Mouse (Mus musculus) intestine, embryonic 16.5 days (tissue): ENCODE results near the gene 4930469K13Rik. TPM values are rescaled to one million over a fixed set of nuclear protein-coding genes. Genes with fewer than 3 reads are reported as not detected.

Experiments used
- ATAC-seq: fragments of 200-750 bp; cut with Nextera tagmentation; 2 replicates; pipeline ENCODE4 v1.8.0; 2017; ENCODE audit warnings: moderate TSS enrichment, moderate library complexity
- H3K27ac ChIP-seq: fragments of 300-500 bp; sonication (generic); 2 replicates; pipeline ENCODE4 v1.5.1; 2014; ENCODE audit warnings: mild to moderate bottlenecking, low read length
- H3K27me3 ChIP-seq: fragments of 300-500 bp; sonication (generic); replicated peaks from 2 replicates; pipeline ENCODE4 v1.6.1; 2014; ENCODE audit warnings: low read length, control low read depth, mixed read lengths; ENCODE audit not compliant: control insufficient read depth, insufficient read depth
- H3K36me3 ChIP-seq: fragments of 300-500 bp; sonication (generic); 2 replicates; pipeline ENCODE4 v1.6.1; 2014; ENCODE audit warnings: low read length, control low read depth; ENCODE audit not compliant: control insufficient read depth, insufficient read depth
- H3K4me1 ChIP-seq: fragments of 300-500 bp; sonication (generic); 2 replicates; pipeline ENCODE4 v1.6.1; 2014; ENCODE audit warnings: low read length, control low read depth, mixed read lengths; ENCODE audit not compliant: control insufficient read depth, insufficient read depth
- H3K4me2 ChIP-seq: fragments of 300-500 bp; sonication (generic); 2 replicates; pipeline ENCODE4 v1.6.1; 2014; ENCODE audit warnings: low read depth, low read length, control low read depth
- H3K4me3 ChIP-seq: fragments of 300-500 bp; sonication (generic); 2 replicates; pipeline ENCODE4 v1.5.1; 2014; ENCODE audit warnings: mild to moderate bottlenecking, low read length
- H3K9ac ChIP-seq: fragments of 300-500 bp; sonication (generic); 2 replicates; pipeline ENCODE4 v1.6.1; 2014; ENCODE audit warnings: low read depth, low read length
- H3K9me3 ChIP-seq: fragments of 300-500 bp; sonication (generic); 2 replicates; pipeline ENCODE4 v1.6.1; 2016; ENCODE audit warnings: low read length, control low read depth; ENCODE audit not compliant: control insufficient read depth
- WGBS: fragments of 180-500 bp; shearing (Covaris S2); extraction: QIAGEN DNeasy Blood & Tissue Kit; methylation state at CpG from one replicate; pipeline ENCODE4 v1.1.7; 2014; 5-methylcytosine and 5-hydroxymethylcytosine counted together
- polyA plus RNA-seq: library from polyadenylated mRNA; unstranded; fragments of >200 nt; fragmentation: Nextera tagmentation; extraction: Ambion mirVana; gene quantifications from 2 replicates; pipeline ENCODE4 v1.2.1, GENCODE M21; 2015

4930469K13Rik gene
- polyA plus RNA-seq, 1 experiment from 2014 or later: 0.68 TPM

DNA sequence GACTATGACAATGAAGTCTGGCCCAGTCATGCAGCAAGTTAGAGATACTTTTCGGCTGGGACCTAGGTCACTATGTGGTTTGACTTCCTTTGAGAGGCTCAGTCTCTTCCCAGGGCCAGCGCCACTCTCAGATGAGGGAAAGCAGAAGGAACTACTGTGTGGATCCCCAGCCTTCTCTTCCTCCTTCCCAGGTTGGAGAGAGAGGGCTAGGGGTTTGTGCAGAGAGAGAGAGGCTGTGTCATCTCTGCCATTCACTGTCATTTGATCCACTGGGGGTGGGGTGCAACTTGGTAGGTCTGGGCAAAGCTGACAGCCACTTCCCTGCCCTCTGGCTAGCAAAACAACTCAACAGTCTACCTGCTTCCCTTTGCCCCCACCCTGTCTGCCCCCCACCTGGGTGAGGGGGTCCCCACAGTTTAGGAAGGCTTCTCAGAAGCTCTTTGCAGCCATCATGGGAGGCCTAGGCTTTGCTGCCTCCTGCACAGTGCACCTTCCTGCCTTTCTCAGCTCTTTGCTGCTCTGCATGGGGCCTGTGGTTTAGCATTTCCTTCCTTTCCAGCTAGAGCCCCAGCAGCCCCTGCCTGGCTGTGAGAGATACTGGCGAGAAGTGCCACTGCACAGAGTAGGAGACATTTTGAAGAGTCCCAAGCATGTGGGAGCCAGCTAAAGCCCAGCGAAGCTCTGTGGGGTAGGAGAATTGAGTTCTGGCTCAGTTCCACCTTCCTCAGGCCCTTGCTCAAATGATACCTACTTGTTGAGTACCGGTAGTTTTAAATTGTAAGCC lies 34.5 kb downstream of the 4930469K13Rik start:
- no peak overlapping the region for H3K9ac ChIP-seq
- no peak overlapping the region for H3K27ac ChIP-seq
- no peaks in the 10 kb centered on the region for H3K36me3 ChIP-seq
- no peaks in the 10 kb centered on the region for H3K27me3 ChIP-seq
- no peak overlapping the region for H3K4me2 ChIP-seq
- no peak for ATAC-seq
- 62% methylated on average over 5 of the region's 5 CpGs for WGBS
- H3K4me1 ChIP-seq: no peaks in the 10 kb centered on the region
- no peaks in the 10 kb centered on the region for H3K9me3 ChIP-seq
- H3K4me3 ChIP-seq: no peak overlapping the region

DNA sequence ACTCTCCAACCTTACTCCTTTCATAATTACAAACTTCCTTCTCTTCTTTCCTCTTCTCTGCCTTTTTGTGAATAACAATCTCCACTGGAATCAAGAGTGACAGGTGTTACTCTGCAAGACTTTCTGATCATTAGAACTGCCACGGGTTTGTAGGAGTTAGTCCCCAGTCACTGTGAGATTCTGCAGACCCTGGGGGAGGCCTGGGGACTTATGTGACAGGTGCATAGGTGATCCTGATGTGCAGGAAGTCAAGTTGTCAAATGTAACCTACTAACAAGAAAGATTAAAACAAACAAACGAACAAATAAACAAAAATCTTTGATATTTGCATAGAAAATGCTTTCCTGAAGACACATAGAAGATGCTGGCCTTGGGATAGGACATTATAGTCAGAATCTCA lies 35.1 kb downstream of the 4930469K13Rik start:
- no peaks in the 10 kb centered on the region for H3K27me3 ChIP-seq
- WGBS: 67% methylated on average over 2 of the region's 2 CpGs
- H3K4me1 ChIP-seq: no peaks in the 10 kb centered on the region
- no peaks in the 10 kb centered on the region for H3K9me3 ChIP-seq
- H3K36me3 ChIP-seq: no peaks in the 10 kb centered on the region
- H3K27ac ChIP-seq: no peak overlapping the region
- ATAC-seq: no peak
- no peak overlapping the region for H3K9ac ChIP-seq
- H3K4me2 ChIP-seq: no peak overlapping the region
- no peak overlapping the region for H3K4me3 ChIP-seq

DNA sequence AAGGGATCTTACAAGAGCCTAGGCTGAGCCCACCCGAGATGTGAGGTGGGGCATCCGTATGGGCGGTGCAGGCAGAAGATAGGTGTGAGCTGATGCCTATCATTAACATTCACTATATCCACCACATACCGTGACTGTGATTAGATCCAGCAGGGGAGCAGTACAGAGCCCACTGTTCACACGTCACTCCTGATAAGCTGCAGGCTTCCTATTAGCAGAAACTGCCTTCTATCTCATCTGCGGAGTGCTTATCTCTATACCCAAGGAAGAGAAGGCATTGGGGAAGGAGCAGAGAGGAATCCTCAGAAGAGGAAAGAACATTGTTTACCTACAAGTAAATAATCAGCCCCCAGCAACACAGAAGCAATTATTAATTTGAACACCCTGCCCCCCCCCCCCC lies 36.6 kb downstream of the 4930469K13Rik start:
- 43% methylated on average over 6 of the region's 6 CpGs for WGBS

DNA sequence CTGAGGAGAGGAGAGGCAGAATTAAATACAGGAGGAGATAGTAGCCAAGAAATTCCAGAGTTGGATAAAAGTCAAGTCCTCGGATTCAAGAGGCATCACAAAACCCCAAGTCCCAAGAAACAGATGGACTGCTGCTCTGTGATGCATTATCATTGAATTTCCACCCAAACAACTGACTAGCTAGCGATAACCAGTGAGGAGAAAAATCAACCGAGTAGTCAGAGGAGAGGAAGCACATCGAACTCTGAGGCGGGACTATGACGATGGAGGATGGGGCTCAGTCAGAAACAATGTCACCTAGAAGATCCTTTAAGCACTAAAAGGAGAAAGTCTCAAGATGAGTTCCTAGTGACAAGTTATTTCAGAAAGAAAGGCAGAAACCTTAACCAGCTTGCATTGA lies 39.4 kb downstream of the 4930469K13Rik start:
- Histone ChIP-seq H3K9ac (no peak overlapping the region), H3K36me3 (no peaks in the 10 kb centered on the region), H3K9me3 (no peaks in the 10 kb centered on the region), H3K4me1 (no peaks in the 10 kb centered on the region), H3K4me3 (no peak overlapping the region), H3K27ac (no peak overlapping the region), H3K27me3 (no peaks in the 10 kb centered on the region), H3K4me2 (no peak overlapping the region)
- 85% methylated on average over 6 of the region's 6 CpGs for WGBS
- no peak for ATAC-seq

More for the DNA sequence above, 36.6 kb downstream of the 4930469K13Rik start:
- Histone ChIP-seq H3K4me1 (no peaks in the 10 kb centered on the region), H3K9me3 (no peaks in the 10 kb centered on the region), H3K27me3 (no peaks in the 10 kb centered on the region), H3K4me2 (no peak overlapping the region), H3K9ac (no peak overlapping the region), H3K27ac (no peak overlapping the region), H3K36me3 (no peaks in the 10 kb centered on the region), H3K4me3 (no peak overlapping the region)
- no peak for ATAC-seq

DNA sequence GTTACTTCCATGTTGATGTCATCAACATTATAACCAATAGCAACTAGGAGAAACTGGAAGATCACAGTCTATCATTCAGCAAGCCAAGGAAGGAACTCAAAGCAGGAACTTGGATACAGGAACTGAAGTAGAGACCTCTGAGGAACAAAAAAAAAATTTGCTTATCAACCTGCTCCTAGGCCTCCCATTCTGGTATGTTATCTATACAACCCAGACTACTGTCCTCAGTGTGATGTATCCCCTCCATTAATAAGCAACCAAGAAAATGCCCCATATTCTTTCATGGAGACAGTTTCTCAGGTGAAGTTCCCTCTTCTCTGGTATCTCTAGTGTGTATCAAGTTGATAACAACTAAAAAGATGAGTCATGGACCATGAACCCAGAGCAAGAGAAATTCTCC lies 40.0 kb downstream of the 4930469K13Rik start:
- Histone ChIP-seq H3K27me3 (no peaks in the 10 kb centered on the region), H3K36me3 (no peaks in the 10 kb centered on the region), H3K9ac (no peak overlapping the region), H3K9me3 (no peaks in the 10 kb centered on the region), H3K4me1 (no peaks in the 10 kb centered on the region), H3K27ac (no peak overlapping the region), H3K4me3 (no peak overlapping the region), H3K4me2 (no peak overlapping the region)
- no peak for ATAC-seq

DNA sequence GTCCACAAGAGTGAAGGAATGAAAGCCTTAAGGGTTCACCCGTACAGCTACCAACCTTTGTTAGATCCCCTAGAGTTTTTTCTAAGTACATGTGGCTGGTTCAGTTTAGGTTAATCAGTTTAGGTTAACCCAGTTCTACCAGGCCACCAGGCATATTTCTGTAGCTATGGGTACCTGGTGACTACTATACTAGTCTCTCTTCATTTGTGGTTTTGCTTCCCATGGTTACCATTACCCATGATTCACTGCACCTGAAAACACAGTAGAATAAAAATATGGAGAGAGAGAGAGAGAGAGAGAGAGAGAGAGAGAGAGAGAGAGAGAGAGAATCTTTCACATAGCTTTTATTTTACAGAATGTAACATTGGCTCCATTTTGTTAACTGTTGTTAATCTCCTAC lies 41.6 kb downstream of the 4930469K13Rik start:
- Histone ChIP-seq H3K4me2 (no peak overlapping the region), H3K36me3 (no peaks in the 10 kb centered on the region), H3K4me3 (no peak overlapping the region), H3K4me1 (no peaks in the 10 kb centered on the region), H3K9ac (no peak overlapping the region), H3K27me3 (no peaks in the 10 kb centered on the region), H3K27ac (no peak overlapping the region), H3K9me3 (no peaks in the 10 kb centered on the region)
- ATAC-seq: no peak
- WGBS: 86% methylated on average over 1 of the region's 1 CpGs

DNA sequence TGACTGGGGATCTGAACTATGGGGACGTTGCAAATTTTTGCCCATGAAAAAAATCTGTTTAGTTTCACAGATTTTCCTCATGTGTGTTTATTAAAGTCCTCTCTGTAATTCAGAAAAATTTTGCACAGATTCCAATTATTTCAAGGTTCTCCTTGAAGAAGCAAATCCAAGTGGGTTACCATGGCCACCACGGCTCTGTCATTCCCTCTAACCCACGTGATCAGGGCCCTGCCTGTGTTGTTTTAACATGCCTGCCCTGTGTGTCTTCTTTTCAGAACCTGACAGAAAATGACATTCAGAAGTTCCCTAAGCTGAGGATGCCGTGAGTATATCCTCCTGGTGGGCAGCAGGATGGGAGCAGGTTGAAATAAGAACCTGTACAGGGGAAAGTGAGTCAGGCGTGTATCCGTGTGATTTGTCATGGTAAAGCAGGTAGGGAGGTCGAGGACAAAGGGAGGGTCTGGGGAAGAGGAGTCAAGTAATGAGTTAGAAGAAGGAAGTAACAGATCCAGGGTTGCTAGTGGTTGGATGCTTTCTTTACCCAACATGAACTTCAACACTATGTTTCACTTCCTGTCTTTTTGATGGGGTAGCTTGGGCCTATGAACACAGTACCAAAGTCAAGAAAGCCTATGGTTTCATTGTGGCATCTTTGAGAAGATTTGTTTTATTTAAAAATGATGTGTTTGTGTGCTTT lies 44.2 kb downstream of the 4930469K13Rik start:
- H3K9me3 ChIP-seq: no peaks in the 10 kb centered on the region
- no peak overlapping the region for H3K27ac ChIP-seq
- no peak overlapping the region for H3K4me2 ChIP-seq
- no peaks in the 10 kb centered on the region for H3K27me3 ChIP-seq
- H3K36me3 ChIP-seq: no peaks in the 10 kb centered on the region
- H3K9ac ChIP-seq: no peak overlapping the region
- no peak overlapping the region for H3K4me3 ChIP-seq
- no peaks in the 10 kb centered on the region for H3K4me1 ChIP-seq
- WGBS: 75% methylated on average over 7 of the region's 7 CpGs
- no peak for ATAC-seq

DNA sequence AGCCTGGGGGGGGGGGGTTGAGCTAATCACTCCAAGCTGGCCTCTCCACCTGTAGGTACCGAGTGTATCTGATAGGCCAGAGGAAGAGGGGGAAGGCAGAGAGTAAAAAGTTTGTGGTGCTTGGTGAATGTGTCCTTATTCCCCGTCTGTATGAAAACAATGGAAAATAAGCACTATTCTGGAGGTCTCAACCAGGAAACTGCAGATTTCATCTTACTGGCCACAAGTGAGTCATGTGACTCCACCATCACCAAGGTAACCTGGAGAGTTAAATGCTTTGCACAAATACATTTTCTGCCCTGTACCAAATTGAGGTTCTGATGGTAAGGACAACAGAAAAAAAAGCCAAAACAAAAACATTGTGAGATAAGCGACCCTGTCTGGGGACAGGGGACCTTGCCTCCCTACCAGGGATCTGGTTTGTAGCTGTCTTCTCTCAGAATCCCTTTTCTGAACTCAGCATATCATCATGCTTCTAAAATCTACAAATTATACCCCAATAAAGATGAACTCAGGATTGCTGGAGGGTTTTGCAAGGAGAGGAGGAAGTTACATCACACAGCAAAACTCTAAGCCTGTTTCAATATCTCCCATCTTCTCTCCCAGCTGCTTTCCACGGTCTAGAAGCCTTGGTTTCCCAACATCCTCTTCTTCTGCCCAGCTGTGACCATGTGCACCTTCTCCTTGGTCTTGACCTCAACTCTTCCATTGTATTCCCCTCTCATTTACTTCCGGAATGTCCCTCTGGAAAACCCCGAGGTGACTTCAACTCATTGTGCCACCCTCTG lies 45.1 kb downstream of the 4930469K13Rik start:
- 74% methylated on average over 6 of the region's 6 CpGs for WGBS
- no peak overlapping the region for H3K9ac ChIP-seq
- no peaks in the 10 kb centered on the region for H3K4me1 ChIP-seq
- H3K9me3 ChIP-seq: no peaks in the 10 kb centered on the region
- no peak overlapping the region for H3K27ac ChIP-seq
- no peaks in the 10 kb centered on the region for H3K36me3 ChIP-seq
- ATAC-seq: no peak
- H3K4me2 ChIP-seq: no peak overlapping the region
- H3K4me3 ChIP-seq: no peak overlapping the region
- no peaks in the 10 kb centered on the region for H3K27me3 ChIP-seq

DNA sequence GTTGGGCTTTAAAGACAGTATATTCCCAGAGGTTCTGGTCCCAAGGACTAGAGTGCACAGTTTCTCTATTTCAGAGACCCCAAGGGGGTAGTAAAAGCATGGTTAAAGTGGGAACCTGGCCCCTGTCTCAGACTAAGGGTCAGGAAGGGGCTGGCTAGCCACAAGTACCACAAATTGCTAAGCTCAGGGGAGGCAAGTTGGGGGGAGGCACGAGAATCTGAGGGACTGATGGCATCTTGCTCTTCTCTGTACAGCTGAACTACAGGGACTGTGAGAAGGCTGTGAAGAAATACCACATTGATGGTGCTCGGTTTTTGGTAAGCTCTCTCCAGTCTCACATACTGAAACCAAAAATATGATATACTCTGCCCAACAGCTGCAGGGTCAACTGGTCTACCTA lies 47.7 kb downstream of the 4930469K13Rik start:
- Histone ChIP-seq H3K36me3 (no peaks in the 10 kb centered on the region), H3K4me2 (no peak overlapping the region), H3K27ac (no peak overlapping the region), H3K9me3 (no peaks in the 10 kb centered on the region), H3K27me3 (no peaks in the 10 kb centered on the region), H3K4me1 (no peaks in the 10 kb centered on the region), H3K4me3 (no peak overlapping the region), H3K9ac (no peak overlapping the region)
- WGBS: 74% methylated on average over 2 of the region's 2 CpGs
- ATAC-seq: no peak
